Mouse (Mus musculus) forebrain, embryonic 14.5 days (tissue): ENCODE measurements around the gene Mgea5. TPM values are rescaled to one million over a fixed set of nuclear protein-coding genes. Genes with fewer than 3 reads are reported as not detected.
A peak's percentile ranks its signal among the peaks of the same experiment; 100 is the strongest.
"Not testable (repeated sequence)": the region's sequence is repeated elsewhere in the genome, so short reads cannot be mapped to it uniquely, and the experiment has no call there.

ENCODE experiments used
- ATAC-seq: fragments of 200-750 bp; cut with Nextera tagmentation; 2 replicates; pipeline ENCODE4 v1.8.0; 2017; ENCODE audit warnings: mild to moderate bottlenecking, moderate library complexity
- DNase-seq: peaks from one replicate; pipeline ENCODE4 v3.0.0-alpha.2; 2015; ENCODE audit warnings: low spot score
- H3K27ac ChIP-seq: fragments of 300-500 bp; sonication (generic); 2 replicates; pipeline ENCODE4 v1.5.1; 2014; ENCODE audit warnings: low read depth, mild to moderate bottlenecking, control low read depth, low read length, moderate library complexity
- H3K27me3 ChIP-seq: fragments of 300-500 bp; sonication (generic); replicated peaks from 2 replicates; pipeline ENCODE4 v1.6.1; 2014; ENCODE audit warnings: low read length, control low read depth, mixed read lengths; ENCODE audit not compliant: control insufficient read depth, insufficient read depth
- H3K36me3 ChIP-seq: fragments of 300-500 bp; sonication (generic); 2 replicates; pipeline ENCODE4 v1.6.1; 2014; ENCODE audit warnings: low read length, control low read depth; ENCODE audit not compliant: control insufficient read depth, insufficient read depth
- H3K4me1 ChIP-seq: fragments of 300-500 bp; sonication (generic); 2 replicates; pipeline ENCODE4 v1.6.1; 2014; ENCODE audit warnings: antibody characterized with exemption, low read length, control low read depth; ENCODE audit not compliant: control insufficient read depth, insufficient read depth
- H3K4me2 ChIP-seq: fragments of 300-500 bp; sonication (generic); 2 replicates; pipeline ENCODE4 v1.6.1; 2014; ENCODE audit warnings: mild to moderate bottlenecking, control low read depth, low read length
- H3K4me3 ChIP-seq: fragments of 300-500 bp; sonication (generic); 2 replicates; pipeline ENCODE4 v1.5.1; 2014; ENCODE audit warnings: low read depth, low read length, control low read depth
- H3K9ac ChIP-seq: fragments of 300-500 bp; sonication (generic); 2 replicates; pipeline ENCODE4 v1.6.1; 2014; ENCODE audit warnings: mild to moderate bottlenecking, low read length, control low read depth, moderate library complexity
- H3K9me3 ChIP-seq: fragments of 300-500 bp; sonication (generic); replicated peaks from 2 replicates; pipeline ENCODE4 v1.6.1; 2016; ENCODE audit warnings: low read length, control low read depth, mixed read lengths; ENCODE audit not compliant: control insufficient read depth
- WGBS: fragments of 180-500 bp; shearing (Covaris S2); extraction: QIAGEN DNeasy Blood & Tissue Kit; methylation state at CpG from one replicate; pipeline ENCODE4 v1.1.7; 2014; 5-methylcytosine and 5-hydroxymethylcytosine counted together
- polyA plus RNA-seq: library from polyadenylated mRNA; unstranded; fragments of >200 nt; fragmentation: Nextera tagmentation; extraction: Ambion mirVana; gene quantifications from 2 replicates; pipeline ENCODE4 v1.2.1, GENCODE M21; 2014

Mgea5 gene
- polyA plus RNA-seq, 1 experiment from 2014 or later: 70.2 TPM

DNA sequence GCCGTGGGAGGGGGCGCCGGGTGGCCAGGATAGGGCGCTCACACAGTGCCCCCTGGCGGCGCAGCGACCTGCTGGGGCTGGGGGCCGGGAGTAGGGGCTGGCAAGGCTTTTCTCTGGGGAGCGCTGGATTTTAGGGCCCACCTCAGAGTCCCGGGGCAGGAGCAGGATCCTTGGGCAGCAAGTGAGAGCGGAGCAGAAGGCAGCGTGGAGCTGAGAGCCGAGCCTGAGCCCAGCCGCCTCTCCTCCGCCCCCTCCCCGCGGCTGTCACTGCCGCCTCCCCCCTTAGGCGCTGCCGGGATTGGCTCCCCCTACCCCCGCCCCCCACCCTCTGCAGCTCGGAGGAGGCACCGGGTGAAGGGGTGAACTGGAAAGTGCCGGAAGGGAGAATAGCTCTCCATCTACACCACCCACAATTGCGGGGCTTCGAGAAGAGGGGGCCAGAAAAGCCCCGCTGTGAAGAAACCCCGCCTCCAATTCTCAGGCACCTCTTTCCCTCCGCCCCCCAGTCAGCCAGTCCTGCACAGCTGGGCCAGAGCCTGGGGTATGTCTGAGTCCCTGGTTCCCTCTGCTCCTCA is 32.3 kb upstream of the Mgea5 start, which contains the start of gene Kcnip2:
Gene Kcnip2 (minus strand): TSS at position 231 of the 575 bp plus-strand sequence.
- Histone ChIP-seq H3K9ac (peak within 1 kb of the TSS; percentile 70), H3K27me3 (no peaks in the 10 kb centered on the region), H3K27ac (peak within 1 kb of the TSS; percentile 5; the same call in 1 of the 2 replicates), H3K4me3 (peak within 1 kb of the TSS; percentile 36), H3K36me3 (no peaks in the 10 kb centered on the region), H3K9me3 (no peaks in the 10 kb centered on the region), H3K4me2 (peak within 1 kb of the TSS; percentile 86), H3K4me1 (peaks cover 18% of the 10 kb centered on the region)
- DNase-seq (peak; percentile 64), ATAC-seq (peak; percentile 73)
- under 1% methylated on average over 25 of the region's 29 CpGs for WGBS

DNA sequence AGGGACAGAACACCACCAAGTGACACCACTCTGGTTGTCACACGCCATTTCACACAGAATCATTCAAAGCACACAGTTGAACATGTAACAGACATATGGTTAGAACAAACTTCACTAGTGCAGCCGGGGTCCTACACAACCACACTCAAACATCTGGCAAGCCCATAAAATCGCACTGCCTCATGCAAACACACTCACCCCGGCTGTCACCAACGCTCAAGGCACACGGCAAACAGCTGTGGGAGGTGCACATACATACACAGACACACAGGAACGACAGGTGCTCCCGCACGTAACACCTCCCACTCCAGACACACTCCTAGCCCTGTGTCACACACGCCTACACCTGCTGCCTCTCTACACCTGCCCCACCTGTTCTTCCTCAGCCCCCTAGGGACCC is 31.5 kb upstream of the Mgea5 start:
- DNase-seq (no peak), ATAC-seq (no peak; the same call in 1 of the 2 replicates)
- peak overlapping the region; percentile 36 for H3K4me3 ChIP-seq
- no peaks in the 10 kb centered on the region for H3K27me3 ChIP-seq
- H3K4me2 ChIP-seq: peak overlapping the region; percentile 86
- no peaks in the 10 kb centered on the region for H3K9me3 ChIP-seq
- H3K36me3 ChIP-seq: no peaks in the 10 kb centered on the region
- 70% methylated on average over 10 of the region's 10 CpGs for WGBS
- H3K4me1 ChIP-seq: peaks cover 18% of the 10 kb centered on the region
- H3K9ac ChIP-seq: peak overlapping the region; percentile 70; the same call in 1 of the 2 replicates
- no peak overlapping the region for H3K27ac ChIP-seq

DNA sequence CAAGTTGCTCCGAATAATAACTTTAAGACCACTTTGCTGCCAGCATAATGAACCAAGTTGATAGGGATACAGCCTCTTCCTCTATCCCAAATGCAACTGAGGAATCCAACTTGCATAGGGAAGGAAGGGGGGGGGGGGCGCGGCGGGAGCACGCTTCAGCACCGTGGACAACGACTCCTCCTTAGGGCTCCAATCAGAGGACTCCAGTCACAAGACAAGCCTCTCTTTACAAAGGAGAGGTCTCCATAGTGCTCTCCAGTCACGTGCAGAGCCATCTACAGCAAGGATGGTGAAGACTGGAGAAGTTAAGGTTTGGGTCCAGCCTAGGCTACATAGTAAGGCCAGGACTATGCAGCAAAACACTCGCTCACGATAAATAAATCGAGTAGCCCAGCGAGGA is 30.2 kb upstream of the Mgea5 start:
- Histone ChIP-seq H3K4me3 (no peak overlapping the region), H3K27me3 (no peaks in the 10 kb centered on the region), H3K36me3 (no peaks in the 10 kb centered on the region), H3K9ac (no peak overlapping the region), H3K4me1 (peaks cover 18% of the 10 kb centered on the region), H3K4me2 (no peak overlapping the region), H3K9me3 (no peaks in the 10 kb centered on the region), H3K27ac (no peak overlapping the region)
- WGBS: 11% methylated on average over 12 of the region's 12 CpGs
- no peak for DNase-seq
- ATAC-seq: no peak

DNA sequence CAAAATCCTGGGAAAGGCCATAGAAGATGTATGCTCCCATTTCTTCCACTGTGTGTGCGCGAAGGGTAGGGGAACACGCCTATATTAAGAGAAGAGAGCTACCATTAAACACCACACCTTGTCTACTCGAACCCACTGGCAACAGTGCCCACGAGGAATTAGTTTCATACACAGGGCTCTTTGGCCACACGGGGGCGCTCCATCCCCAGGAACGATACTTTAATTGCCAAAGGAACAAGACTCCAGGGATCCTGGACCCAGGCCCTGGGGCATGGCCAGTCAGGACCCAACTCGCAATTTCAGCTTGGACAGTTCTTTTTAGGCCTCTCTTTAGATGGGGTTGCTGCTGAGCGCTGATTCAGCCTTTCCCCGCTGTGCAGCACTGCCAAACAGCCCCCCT is 29.6 kb upstream of the Mgea5 start:
- ATAC-seq (no peak; the same call in 1 of the 2 replicates), DNase-seq (peak; percentile 86)
- Histone ChIP-seq H3K4me1 (peaks cover 18% of the 10 kb centered on the region), H3K4me2 (0 out of 2 replicates have a peak overlapping the region, but pooled peaks have one; percentile 50), H3K9me3 (no peaks in the 10 kb centered on the region), H3K27ac (no peak overlapping the region), H3K36me3 (no peaks in the 10 kb centered on the region), H3K9ac (no peak overlapping the region), H3K27me3 (no peaks in the 10 kb centered on the region), H3K4me3 (no peak overlapping the region)
- WGBS: 6% methylated on average over 11 of the region's 11 CpGs

DNA sequence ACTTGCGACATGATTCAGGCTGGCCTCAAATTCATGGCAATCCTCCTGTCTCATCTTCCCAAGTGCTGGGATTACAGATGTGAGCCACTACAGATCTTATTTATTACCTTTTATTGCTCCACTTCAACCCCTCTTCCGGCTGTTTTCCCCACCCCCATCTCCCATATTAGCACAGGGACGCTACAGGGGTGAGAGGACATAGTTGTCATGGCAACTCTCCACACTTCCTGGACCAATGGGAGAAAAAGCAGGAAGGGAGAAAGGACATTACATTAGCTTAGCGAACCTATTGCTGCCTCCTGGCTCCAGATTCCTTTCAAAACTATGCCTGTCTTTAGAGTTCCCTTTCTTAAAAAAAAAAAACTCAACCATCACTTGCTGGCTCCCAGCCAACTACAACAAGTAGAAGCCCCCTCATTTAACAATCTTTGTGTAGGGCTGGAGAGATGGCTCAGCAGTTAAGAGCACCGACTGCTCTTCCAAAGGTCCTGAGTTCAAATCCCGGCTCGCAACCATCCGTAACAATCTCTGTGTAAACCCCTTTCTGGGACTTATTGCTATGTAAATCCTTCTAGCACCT is 29.1 kb upstream of the Mgea5 start:
- 17% methylated on average over 8 of the region's 8 CpGs for WGBS
- no peak overlapping the region for H3K27ac ChIP-seq
- H3K27me3 ChIP-seq: no peaks in the 10 kb centered on the region
- H3K36me3 ChIP-seq: no peaks in the 10 kb centered on the region
- peak overlapping the region; percentile 33 for H3K9ac ChIP-seq
- peak; percentile 64 for DNase-seq
- H3K9me3 ChIP-seq: no peaks in the 10 kb centered on the region
- no peak for ATAC-seq
- peaks cover 18% of the 10 kb centered on the region for H3K4me1 ChIP-seq
- H3K4me2 ChIP-seq: peak overlapping the region; percentile 50
- H3K4me3 ChIP-seq: peak overlapping the region; percentile 22

DNA sequence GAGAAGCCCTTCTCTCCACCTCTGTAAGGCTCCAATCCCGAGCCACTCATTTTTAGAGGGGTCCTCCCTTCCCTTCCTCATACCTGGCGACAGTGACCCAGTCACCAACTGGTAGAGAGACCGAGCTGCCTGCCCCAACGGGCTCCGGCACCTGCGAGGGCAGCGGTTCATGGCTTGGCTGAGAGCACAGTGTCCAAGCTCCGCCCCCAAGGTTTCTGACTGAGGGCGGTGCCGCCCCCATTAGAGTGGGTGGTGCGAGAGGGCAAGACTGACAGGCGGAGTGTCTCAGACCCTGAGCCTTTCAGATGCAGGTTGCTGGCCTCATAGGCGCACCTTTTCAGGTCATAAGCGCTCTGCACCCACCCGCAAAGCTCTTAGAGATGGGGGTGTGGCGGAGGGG is 28.5 kb upstream of the Mgea5 start:
- DNase-seq: peak; percentile 48
- Histone ChIP-seq H3K36me3 (no peaks in the 10 kb centered on the region), H3K27ac (no peak overlapping the region), H3K27me3 (no peaks in the 10 kb centered on the region), H3K4me3 (peak overlapping the region; percentile 22), H3K4me1 (peaks cover 18% of the 10 kb centered on the region), H3K9me3 (no peaks in the 10 kb centered on the region), H3K9ac (peak overlapping the region; percentile 33), H3K4me2 (peak overlapping the region; percentile 50)
- ATAC-seq: peak; percentile 24
- WGBS: under 1% methylated on average over 16 of the region's 16 CpGs

DNA sequence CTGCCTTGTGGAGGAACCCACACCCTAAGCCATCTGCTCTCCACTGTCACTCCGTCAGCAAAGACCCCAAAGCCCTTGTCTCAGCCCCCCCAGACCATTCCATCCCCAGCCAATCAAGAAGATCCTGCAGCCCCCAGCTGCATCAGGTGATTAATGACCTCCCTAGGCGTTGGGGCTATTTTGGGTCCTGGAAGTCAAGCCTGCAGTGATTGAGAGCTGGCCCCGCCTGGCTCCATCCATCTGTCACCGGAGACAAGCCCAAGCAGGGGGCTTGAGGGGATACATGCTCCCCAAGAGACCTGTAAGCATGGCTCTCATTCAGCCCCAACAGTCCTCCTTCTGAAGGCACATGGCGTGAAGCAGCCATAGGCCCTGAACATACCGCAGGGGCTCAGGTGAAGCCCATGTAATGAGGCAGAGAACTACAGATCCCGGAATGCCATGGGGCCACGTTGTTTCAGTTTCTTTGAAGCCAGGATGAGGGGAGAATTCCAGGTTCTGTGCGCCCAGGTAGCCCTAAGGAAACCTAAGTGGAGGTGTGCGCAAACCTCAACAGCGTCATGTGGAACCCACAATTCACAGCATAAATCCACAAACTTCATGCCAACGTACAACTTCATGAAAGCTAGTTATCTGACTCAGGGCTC is 27.5 kb upstream of the Mgea5 start:
- H3K4me1 ChIP-seq: peaks cover 18% of the 10 kb centered on the region
- 77% methylated on average over 12 of the region's 12 CpGs for WGBS
- no peaks in the 10 kb centered on the region for H3K27me3 ChIP-seq
- H3K4me3 ChIP-seq: no peak overlapping the region
- H3K9ac ChIP-seq: no peak overlapping the region
- no peak for ATAC-seq
- H3K27ac ChIP-seq: no peak overlapping the region
- no peaks in the 10 kb centered on the region for H3K36me3 ChIP-seq
- no peak for DNase-seq
- no peak overlapping the region for H3K4me2 ChIP-seq
- H3K9me3 ChIP-seq: no peaks in the 10 kb centered on the region

DNA sequence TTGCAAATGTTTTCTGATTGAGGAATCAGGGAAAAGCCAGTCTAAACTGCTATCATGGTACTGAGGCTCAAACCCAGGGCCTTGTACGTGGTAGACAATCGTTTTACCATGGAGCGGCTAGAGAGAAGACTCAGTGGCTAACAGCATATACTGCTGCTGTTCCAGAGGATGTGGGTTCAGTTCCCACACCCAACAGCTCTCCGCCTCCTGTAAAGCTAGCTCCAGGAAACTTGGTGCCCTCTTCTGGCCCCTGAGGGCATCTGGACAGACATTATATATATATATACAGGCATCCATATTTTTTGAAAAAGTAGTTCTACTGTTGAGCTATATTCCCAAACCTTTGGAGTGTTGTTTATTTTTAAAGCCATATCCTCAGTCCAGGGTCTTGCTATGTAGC is 24.1 kb upstream of the Mgea5 start:
- H3K9ac ChIP-seq: no peak overlapping the region
- H3K9me3 ChIP-seq: no peaks in the 10 kb centered on the region
- WGBS: 98% methylated on average over 4 of the region's 4 CpGs
- DNase-seq: no peak
- no peak overlapping the region for H3K4me3 ChIP-seq
- H3K27ac ChIP-seq: no peak overlapping the region
- H3K36me3 ChIP-seq: no peaks in the 10 kb centered on the region
- no peak for ATAC-seq
- H3K4me2 ChIP-seq: no peak overlapping the region
- H3K27me3 ChIP-seq: no peaks in the 10 kb centered on the region
- peaks cover 7% of the 10 kb centered on the region; the same call in 1 of the 2 replicates for H3K4me1 ChIP-seq

DNA sequence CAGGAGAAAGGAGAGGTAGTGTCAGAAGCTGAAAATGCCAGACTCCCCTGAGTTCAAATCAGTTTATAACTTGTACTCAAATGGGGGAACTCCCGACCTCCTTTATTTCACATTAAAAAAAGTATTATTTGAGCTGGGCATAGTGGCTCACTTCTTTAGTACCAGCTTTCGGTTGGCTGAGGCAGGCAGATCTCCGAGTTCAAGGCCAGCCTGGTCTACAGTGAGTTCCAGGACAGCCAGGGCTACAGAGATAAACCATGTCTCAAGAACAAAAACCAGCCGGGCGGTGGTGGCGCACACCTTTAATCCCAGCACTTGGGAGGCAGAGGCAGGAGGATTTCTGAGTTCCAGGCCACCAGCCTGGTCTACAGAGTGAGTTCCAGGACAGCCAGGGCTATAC is 22.2 kb upstream of the Mgea5 start:
- not testable (repeated sequence) for ATAC-seq, H3K9ac ChIP-seq, H3K27me3 ChIP-seq, DNase-seq, H3K9me3 ChIP-seq, H3K4me1 ChIP-seq, H3K27ac ChIP-seq, H3K4me2 ChIP-seq, H3K36me3 ChIP-seq, H3K4me3 ChIP-seq
- 91% methylated on average over 6 of the region's 6 CpGs for WGBS
